Mouse (Mus musculus) C2C12 (cell line): ENCODE data around the gene Dao. TPM values are rescaled to one million over a fixed set of nuclear protein-coding genes. Genes with fewer than 3 reads are reported as not detected.

ENCODE experiments used
- H3K27me3 ChIP-seq: one replicate; pipeline ENCODE4 v1.6.1; 2011; ENCODE audit not compliant: control insufficient read depth, insufficient read depth, insufficient read length
- H3K36me3 ChIP-seq: one replicate; pipeline ENCODE4 v1.6.1; 2011; ENCODE audit not compliant: control insufficient read depth, insufficient read depth
- H3K4me3 ChIP-seq: one replicate; pipeline ENCODE4 v1.5.1; 2011; ENCODE audit warnings: mild to moderate bottlenecking, control low read depth; ENCODE audit not compliant: poor library complexity, insufficient read depth, severe bottlenecking
- H3K79me2 ChIP-seq: one replicate; pipeline ENCODE4 v1.6.1; 2011; ENCODE audit not compliant: control insufficient read depth, insufficient read depth
- H3K79me3 ChIP-seq: one replicate; pipeline ENCODE4 v1.6.1; 2011; ENCODE audit warnings: low read depth, control low read depth
- H3ac ChIP-seq: one replicate; pipeline ENCODE3; 2011; ENCODE audit warnings: low read depth; ENCODE audit not compliant: control insufficient read depth, insufficient read length
- CEBPB ChIP-seq: IDR thresholded peaks from one replicate; pipeline ENCODE4 v1.6.1; 2011; ENCODE audit warnings: low read depth, mild to moderate bottlenecking, control low read depth, moderate library complexity
- CTCF ChIP-seq: IDR thresholded peaks from one replicate; pipeline ENCODE4 v1.5.1; 2011; ENCODE audit not compliant: control insufficient read depth, insufficient read depth, insufficient read length
- FOSL1 ChIP-seq: IDR thresholded peaks from one replicate; pipeline ENCODE4 v1.8.0; 2011; ENCODE audit warnings: mild to moderate bottlenecking, low read length; ENCODE audit not compliant: poor library complexity, insufficient read depth, severe bottlenecking
- MAX ChIP-seq: IDR thresholded peaks from one replicate; pipeline ENCODE4 v1.6.1; 2011; ENCODE audit warnings: mild to moderate bottlenecking, control low read depth
- MYOD1 ChIP-seq: IDR thresholded peaks from one replicate; pipeline ENCODE4 v1.6.1; 2011; ENCODE audit warnings: low read depth; ENCODE audit not compliant: control insufficient read depth, insufficient read length
- MYOG ChIP-seq: IDR thresholded peaks from one replicate; pipeline ENCODE4 v1.6.1; 2011; ENCODE audit not compliant: control insufficient read depth, insufficient read length; ENCODE audit errors: extremely low read depth
- USF1 ChIP-seq: IDR thresholded peaks from one replicate; pipeline ENCODE4 v1.6.1; 2011; ENCODE audit warnings: low read depth, mild to moderate bottlenecking, control low read depth, moderate library complexity
- polyA plus RNA-seq: library from polyadenylated mRNA; unstranded; fragments of >200 nt; fragmentation: generic; extraction: Trizol; gene quantifications from one replicate; pipeline ENCODE4 v1.2.1, GENCODE M21; 2012; ENCODE audit warnings: missing spikeins

Gene Dao
- polyA plus RNA-seq, 1 experiment, result not detected

DNA sequence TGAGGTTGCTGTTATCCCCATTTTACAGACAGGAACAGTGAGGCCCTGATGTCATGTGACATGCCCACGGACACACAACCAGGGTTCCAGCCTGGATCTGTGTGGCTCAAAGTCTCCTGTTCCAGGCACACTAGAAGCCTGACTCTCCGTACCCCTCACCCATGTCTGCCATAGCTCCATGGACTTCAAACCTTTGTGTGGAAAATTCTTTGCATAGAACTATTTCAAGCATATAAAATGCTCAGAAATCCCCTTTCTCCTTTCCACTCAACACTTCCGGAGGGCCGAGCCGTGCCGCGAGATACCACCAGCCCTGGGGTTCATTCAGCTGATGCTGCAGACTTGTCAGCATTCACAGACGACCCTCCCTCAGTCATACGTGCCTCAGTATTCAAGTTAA, 64.0 kb downstream of the Dao start:
- H3K79me2 ChIP-seq, result no peaks in the 10 kb centered on the region
- no peaks in the 10 kb centered on the region for H3K36me3 ChIP-seq

DNA sequence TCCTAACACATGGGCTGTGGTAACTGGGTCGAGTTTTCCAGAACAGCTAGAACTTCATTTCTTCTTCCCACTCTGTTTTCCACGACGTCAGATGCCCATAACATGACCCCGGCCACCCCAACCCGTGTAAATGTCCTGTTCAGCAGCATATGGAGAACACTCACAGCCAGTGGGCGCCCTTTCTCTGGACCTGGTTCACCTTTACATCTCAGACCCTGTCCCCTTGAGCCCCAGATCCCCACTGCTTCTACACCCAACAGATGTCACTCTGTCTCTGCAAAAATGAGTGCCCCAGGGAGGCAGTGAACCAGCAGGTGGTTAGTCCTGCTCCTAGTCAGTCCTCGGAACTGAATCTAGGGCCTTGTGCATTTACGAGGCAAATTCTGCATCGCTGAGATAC, 64.5 kb downstream of the Dao start:
- TF ChIP-seq USF1, result no peak
- no peak for TF ChIP-seq MYOG
- no peak for TF ChIP-seq CEBPB
- no peak for TF ChIP-seq MYOD1
- TF ChIP-seq FOSL1, result no peak
- TF ChIP-seq MAX, result no peak

More for the DNA sequence above, 64.0 kb downstream of the Dao start:
- H3K4me3 ChIP-seq, result no peak overlapping the region
- no peak for TF ChIP-seq FOSL1
- no peak for TF ChIP-seq MYOG
- no peak for TF ChIP-seq MYOD1
- TF ChIP-seq MAX, result no peak
- no peak for TF ChIP-seq USF1
- TF ChIP-seq CEBPB, result no peak
- no peak for TF ChIP-seq CTCF
- peaks cover 37% of the 10 kb centered on the region for H3K27me3 ChIP-seq
- no peak overlapping the region for H3ac ChIP-seq
- H3K79me3 ChIP-seq, result no peaks in the 10 kb centered on the region

DNA sequence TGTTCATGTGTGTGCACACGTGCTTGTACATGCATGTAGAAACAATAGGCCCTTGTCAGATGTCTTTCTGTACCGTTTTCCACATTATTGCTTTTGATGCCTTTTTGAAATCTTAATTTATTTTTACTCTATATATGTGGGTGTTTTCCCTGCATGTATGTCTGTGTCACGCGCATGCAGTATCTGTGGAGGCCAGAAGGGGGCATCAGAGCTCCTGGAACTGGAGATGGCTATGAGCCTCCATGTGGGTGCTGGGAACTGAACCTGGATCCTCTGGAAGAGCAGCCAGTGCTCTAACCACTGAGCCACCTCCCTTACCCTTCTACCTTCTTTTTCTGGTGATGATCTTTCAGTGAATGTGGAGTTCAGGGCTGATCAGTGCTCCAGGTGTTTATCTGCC, 67.4 kb downstream of the Dao start:
- Histone ChIP-seq H3K4me3 (no peak overlapping the region), H3K36me3 (no peaks in the 10 kb centered on the region), H3K79me3 (no peaks in the 10 kb centered on the region), H3K27me3 (peaks cover 32% of the 10 kb centered on the region), H3ac (no peak overlapping the region), H3K79me2 (no peaks in the 10 kb centered on the region)
- TF ChIP-seq CTCF (no peak), CEBPB (no peak), MYOG (no peak), FOSL1 (no peak), MAX (no peak), MYOD1 (no peak), USF1 (no peak)

More for the DNA sequence above, 64.5 kb downstream of the Dao start:
- Histone ChIP-seq H3K36me3 (no peaks in the 10 kb centered on the region), H3K4me3 (no peak overlapping the region), H3ac (no peak overlapping the region), H3K79me3 (no peaks in the 10 kb centered on the region), H3K27me3 (peaks cover 37% of the 10 kb centered on the region), H3K79me2 (no peaks in the 10 kb centered on the region)

DNA sequence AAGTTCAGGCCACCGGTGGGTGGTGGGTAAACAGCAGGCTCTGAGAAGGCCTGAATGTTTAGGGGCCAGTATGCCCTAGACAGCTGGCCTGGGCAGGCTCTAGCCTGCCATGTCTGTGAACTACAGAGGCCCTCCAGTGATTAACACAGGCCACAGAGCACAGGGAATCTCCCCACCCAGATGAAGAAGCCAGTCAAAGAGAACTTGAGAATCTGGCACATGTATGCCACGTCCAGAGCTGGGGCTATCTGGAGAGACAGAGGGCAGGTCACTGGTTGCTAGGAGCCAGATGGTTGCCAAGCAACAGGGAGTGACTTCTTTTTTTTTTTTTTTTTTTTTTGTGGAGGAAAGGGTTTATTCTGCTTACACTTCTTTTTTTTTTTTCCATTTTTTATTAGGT, 68.8 kb downstream of the Dao start:
- H3K79me3 ChIP-seq, result no peaks in the 10 kb centered on the region
- peaks cover 31% of the 10 kb centered on the region for H3K27me3 ChIP-seq

More for the DNA sequence above, 68.8 kb downstream of the Dao start:
- Histone ChIP-seq H3K4me3 (no peak overlapping the region), H3K79me2 (no peaks in the 10 kb centered on the region), H3ac (no peak overlapping the region), H3K36me3 (no peaks in the 10 kb centered on the region)
- TF ChIP-seq CEBPB (no peak), FOSL1 (no peak), CTCF (no peak), MYOD1 (no peak), MAX (no peak), MYOG (no peak), USF1 (no peak)

Other genes starting within 250 kb of the Dao start
- 53.4 TPM for gene Sart3, start 231.2 kb upstream of the Dao start, polyA plus RNA-seq
- 119 TPM for gene Iscu, start 231.0 kb upstream of the Dao start, polyA plus RNA-seq
- 127 TPM for gene Tmem119, start 203.2 kb upstream of the Dao start, polyA plus RNA-seq
- gene Selplg, start 171.1 kb upstream of the Dao start, polyA plus RNA-seq, result 0.06 TPM
- gene Coro1c, start 94.9 kb upstream of the Dao start, polyA plus RNA-seq, result 156 TPM
- gene Ssh1, start 9.8 kb upstream of the Dao start, polyA plus RNA-seq, result 3.7 TPM
- 11.2 TPM for gene Usp30, start 61.8 kb downstream of the Dao start, polyA plus RNA-seq
- gene Svop, start 87.9 kb downstream of the Dao start, polyA plus RNA-seq, result 0.04 TPM
- 5.2 TPM for gene Alkbh2, start 124.5 kb downstream of the Dao start, polyA plus RNA-seq
- 13.7 TPM for gene Ung, start 126.7 kb downstream of the Dao start, polyA plus RNA-seq
- 0.26 TPM for gene Acacb, start 142.8 kb downstream of the Dao start, polyA plus RNA-seq